Mouse (Mus musculus): ENCODE results near the gene Trim7.

DNA sequence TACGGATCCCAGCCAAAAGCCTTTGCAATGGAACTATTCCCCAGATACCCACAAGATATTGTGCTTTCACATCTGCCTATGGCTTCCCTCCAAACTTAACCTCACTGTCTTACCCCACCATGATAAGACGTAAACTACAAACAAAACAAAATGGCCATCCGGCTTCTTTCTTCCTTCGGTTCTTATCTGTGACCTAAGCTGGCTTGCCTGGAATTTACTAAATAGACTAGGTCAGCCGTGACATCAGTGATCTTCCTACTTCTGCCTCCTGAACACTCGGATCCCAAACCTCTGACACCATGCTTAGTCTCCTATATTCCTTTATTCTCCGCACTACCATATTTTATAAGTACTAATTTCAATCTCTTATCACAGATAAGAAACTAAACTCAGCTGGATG, 27.6 kb upstream of the Trim7 start:
- no peak for TF ChIP-seq CTCF (IDR thresholded peaks at IDR 0.05; ENCODE audit: extremely low read depth, insufficient read depth, insufficient read length, insufficient replicate concordance)
- TF ChIP-seq POLR2A (IDR thresholded peaks at IDR 0.05; ENCODE audit: low read depth, low read length): no peak
